Mouse (Mus musculus) ES-E14 (cell line): ENCODE data around the gene Bik.

ENCODE experiments used
- CHD2 ChIP-seq: IDR thresholded peaks from 2 replicates; pipeline ENCODE4 v1.6.1; 2014; ENCODE audit warnings: mild to moderate bottlenecking, low read depth, low read length, inconsistent platforms
- HCFC1 ChIP-seq: IDR thresholded peaks from 2 replicates; pipeline ENCODE4 v1.6.1; 2012; ENCODE audit warnings: low read length, inconsistent platforms, borderline replicate concordance; ENCODE audit not compliant: insufficient read depth
- MAFK ChIP-seq: IDR thresholded peaks from 2 replicates; pipeline ENCODE4 v1.6.1; 2014; ENCODE audit warnings: mild to moderate bottlenecking, low read depth, low read length, inconsistent platforms; ENCODE audit not compliant: insufficient read depth
- ZC3H11A ChIP-seq: IDR thresholded peaks from 2 replicates; pipeline ENCODE4 v1.6.1; 2012; ENCODE audit warnings: low read depth, mild to moderate bottlenecking, inconsistent platforms, low read length, borderline replicate concordance
- ZNF384 ChIP-seq: IDR thresholded peaks from 2 replicates; pipeline ENCODE4 v1.6.1; 2012; ENCODE audit warnings: low read depth, low read length, inconsistent platforms

GRCm38 (mm10) chr15:83487477-83488115 lies 39.1 kb upstream of the Bik start:
- no peak for TF ChIP-seq ZNF384
- no peak for TF ChIP-seq MAFK
- no peak for TF ChIP-seq ZC3H11A
- TF ChIP-seq HCFC1, result no peak
- TF ChIP-seq CHD2, result no peak
